Mouse (Mus musculus) cortical plate, adult 2 months (tissue): ENCODE data around the gene Ankrd34a. TPM values are rescaled to one million over a fixed set of nuclear protein-coding genes. Genes with fewer than 3 reads are reported as not detected.
A peak's percentile ranks its signal among the peaks of the same experiment; 100 is the strongest.

Experiments
- H3K27ac ChIP-seq: fragments of 200-500 bp; 2 replicates; pipeline ENCODE4 v1.5.1; 2012; ENCODE audit warnings: low read length, control low read depth, inconsistent platforms; ENCODE audit not compliant: insufficient read depth
- H3K4me1 ChIP-seq: fragments of 200-500 bp; 2 replicates; pipeline ENCODE4 v1.6.1; 2011; ENCODE audit warnings: low read length; ENCODE audit not compliant: control insufficient read depth, insufficient read depth
- H3K4me3 ChIP-seq: fragments of 200-500 bp; 2 replicates; pipeline ENCODE4 v1.5.1; 2011; ENCODE audit warnings: mild to moderate bottlenecking, low read length, control low read depth; ENCODE audit not compliant: insufficient read depth
- CTCF ChIP-seq: fragments of 200-500 bp; IDR thresholded peaks from 2 replicates; pipeline ENCODE4 v1.5.1; 2011; ENCODE audit warnings: mild to moderate bottlenecking, control low read depth, low read length; ENCODE audit not compliant: insufficient read depth; ENCODE audit errors: extremely low read depth
- POLR2A ChIP-seq: fragments of 200-500 bp; IDR thresholded peaks from 2 replicates; pipeline ENCODE4 v1.6.1; 2011; ENCODE audit warnings: mild to moderate bottlenecking, low read length, control low read depth; ENCODE audit not compliant: insufficient read depth; ENCODE audit errors: extremely low read depth
- polyA plus RNA-seq: library from polyadenylated mRNA; depleted of rRNA; stranded (reverse); fragments of >200 nt; gene quantifications from 2 replicates; pipeline ENCODE4 v1.2.3, GENCODE M21; 2012

The Ankrd34a gene
- polyA plus RNA-seq, 1 experiment, result 61.9 TPM

DNA sequence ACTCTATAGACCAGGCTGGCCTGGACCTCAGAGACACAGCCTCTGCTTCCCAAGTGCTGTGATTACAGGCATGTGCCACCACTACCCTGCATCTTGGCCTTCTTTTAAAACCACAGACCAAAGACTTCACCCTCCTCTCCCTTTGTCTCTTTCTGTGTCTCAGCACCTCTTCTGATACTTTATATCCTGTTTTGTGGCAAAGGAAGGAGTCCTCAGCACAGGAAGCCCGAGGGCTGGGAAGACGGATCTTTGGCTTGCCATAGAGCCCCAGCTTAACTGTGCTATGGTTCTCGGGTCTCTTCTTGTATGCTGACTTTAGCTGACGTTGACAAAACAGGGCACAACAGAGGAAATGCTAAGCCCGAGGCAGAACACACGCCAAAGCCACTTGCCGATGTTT, 25.8 kb upstream of the Ankrd34a start:
- Histone ChIP-seq H3K4me1 (no peaks in the 10 kb centered on the region), H3K4me3 (no peak overlapping the region), H3K27ac (no peak overlapping the region)
- TF ChIP-seq POLR2A, result no peak
- no peak for TF ChIP-seq CTCF

DNA sequence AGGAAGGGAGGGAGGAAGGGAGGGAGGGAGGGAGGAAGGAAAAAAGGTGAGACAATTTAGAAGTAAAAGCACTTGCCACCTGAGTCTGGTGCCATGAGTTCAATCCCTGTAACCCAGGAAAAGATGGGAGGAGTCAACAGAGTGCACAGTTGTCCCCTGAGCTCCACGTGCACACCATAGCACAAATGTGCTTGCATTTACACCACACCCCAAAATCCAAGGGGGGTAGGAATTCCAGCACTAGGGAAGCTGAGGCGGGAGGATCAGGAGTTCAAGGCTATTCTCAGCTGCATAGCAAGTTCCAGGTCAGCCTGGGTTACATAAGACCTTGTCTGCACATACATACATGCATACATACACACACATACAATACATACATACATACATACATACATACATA, 25.1 kb upstream of the Ankrd34a start:
- Histone ChIP-seq H3K27ac (no peak overlapping the region), H3K4me1 (no peaks in the 10 kb centered on the region), H3K4me3 (no peak overlapping the region)
- no peak for TF ChIP-seq POLR2A
- TF ChIP-seq CTCF, result no peak

DNA sequence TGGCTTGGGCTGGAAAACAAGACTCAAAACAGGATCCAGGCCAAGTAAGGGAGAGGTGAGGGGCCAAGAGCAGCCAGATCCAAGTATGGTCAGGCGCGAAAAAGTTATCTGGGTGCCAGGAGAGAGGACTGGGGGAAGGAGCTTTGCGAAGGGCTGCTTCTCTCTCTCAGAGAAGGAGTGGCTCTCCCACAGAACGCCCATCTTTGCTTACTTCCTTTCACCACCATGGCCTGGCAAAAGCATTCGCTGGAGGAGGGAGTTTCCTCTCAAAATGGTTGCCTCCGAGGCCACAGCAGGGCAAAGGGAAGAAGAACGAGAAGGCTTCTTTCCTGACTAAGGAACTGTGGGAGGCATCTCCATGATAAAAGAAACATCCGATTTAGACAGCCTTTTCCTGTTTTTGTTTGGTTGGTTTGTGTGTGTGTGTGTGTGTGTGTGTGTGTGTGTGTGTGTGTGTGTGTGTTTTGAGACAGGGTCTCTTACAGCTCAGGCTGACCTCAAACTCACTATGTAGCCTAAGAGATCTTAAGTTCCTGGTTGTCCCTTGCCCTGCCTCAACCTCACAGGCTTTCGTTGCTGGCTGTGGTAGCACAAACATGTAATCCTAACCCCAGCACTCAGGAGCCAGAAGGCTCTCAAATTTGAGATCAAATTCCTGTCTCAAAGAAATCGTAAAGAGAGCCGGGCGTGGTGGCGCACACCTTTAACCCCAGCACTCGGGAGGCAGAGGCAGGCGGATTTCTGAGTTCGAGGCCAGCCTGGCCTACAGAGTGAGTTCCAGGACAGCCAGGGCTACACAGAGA, 24.3 kb upstream of the Ankrd34a start:
- no peak overlapping the region for H3K27ac ChIP-seq
- no peak for TF ChIP-seq POLR2A
- TF ChIP-seq CTCF, result no peak
- no peak overlapping the region for H3K4me3 ChIP-seq
- H3K4me1 ChIP-seq, result peaks cover under 1% of the 10 kb centered on the region

DNA sequence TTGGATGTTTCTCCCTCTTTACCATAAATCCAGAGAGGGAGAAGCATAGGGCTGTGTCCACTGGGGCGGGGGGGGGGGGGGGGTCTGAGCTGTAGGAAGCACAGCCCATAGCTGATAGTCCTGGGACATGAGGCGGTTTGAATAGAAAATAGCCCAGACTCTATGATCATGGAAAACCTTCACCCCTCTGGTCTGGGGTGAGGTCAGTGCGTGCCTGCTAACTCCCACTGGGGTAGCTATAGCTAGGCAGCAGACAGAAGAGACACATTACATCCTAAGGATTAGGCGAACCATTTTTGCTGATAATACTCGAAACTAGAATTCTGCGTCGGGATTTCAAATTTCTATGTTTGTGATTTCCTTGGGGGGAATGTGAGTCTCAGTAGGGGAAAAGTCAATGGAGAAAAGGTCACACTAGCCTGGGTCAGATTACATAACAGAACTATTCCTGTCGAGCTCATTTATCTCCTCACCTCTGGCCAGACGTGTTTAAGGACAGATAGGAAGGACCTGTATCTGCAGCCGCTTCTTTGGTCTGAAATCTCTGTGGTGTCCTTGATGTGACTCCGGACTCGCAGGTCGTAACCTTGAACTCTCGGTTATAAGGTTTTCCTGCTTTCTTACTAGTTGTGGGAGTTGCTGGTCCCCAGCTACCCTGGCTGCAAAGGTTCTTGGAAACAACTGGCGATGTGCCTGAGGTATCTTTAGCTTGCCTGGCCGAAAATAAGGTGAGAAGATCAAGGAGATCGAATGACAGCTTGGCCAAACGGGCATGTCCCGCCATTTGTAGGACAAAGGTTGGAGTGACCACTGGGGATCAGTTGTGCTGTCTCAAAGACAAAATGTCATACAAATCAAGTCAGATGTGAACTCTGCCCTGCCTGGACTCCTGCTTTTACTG, 22.6 kb upstream of the Ankrd34a start:
- Histone ChIP-seq H3K4me1 (peaks cover 5% of the 10 kb centered on the region), H3K27ac (no peak overlapping the region), H3K4me3 (no peak overlapping the region)
- TF ChIP-seq POLR2A, result no peak
- TF ChIP-seq CTCF, result no peak

DNA sequence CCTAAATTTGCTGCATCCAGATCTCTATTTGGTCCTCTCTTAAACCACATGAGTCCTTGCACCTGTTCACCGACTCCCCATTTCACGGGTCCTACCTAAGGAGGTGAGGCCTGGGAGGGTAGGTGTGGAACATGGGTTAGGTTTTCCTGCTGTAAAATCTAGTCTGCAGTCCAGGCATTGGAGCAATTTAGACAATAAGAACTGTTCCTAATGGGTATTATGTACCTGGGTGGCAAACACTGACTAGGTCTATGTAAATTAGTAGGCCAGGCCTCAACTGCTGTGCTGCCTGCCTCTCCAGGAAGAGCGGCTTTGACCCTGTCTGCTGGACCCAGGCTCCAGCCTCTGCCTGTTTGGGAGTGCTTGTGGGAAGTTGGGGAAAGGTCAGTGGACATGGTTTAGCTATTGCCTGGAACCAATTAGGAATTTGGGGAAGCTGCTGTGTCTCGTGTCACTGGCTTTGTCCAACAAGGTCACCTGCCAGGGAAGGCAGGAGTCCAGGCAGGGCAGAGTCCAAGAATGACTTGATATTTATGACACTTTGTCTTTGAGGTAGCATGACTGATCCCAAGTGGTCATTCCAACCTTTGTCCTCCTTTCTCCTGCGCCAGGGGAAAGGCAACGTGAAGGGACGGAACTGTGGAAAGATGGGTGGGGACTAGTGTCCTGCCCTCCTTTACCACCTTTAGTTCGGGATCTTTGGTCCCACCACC, 21.0 kb upstream of the Ankrd34a start:
- Histone ChIP-seq H3K27ac (no peak overlapping the region), H3K4me1 (peaks cover 6% of the 10 kb centered on the region), H3K4me3 (no peak overlapping the region)
- TF ChIP-seq CTCF, result no peak
- no peak for TF ChIP-seq POLR2A

DNA sequence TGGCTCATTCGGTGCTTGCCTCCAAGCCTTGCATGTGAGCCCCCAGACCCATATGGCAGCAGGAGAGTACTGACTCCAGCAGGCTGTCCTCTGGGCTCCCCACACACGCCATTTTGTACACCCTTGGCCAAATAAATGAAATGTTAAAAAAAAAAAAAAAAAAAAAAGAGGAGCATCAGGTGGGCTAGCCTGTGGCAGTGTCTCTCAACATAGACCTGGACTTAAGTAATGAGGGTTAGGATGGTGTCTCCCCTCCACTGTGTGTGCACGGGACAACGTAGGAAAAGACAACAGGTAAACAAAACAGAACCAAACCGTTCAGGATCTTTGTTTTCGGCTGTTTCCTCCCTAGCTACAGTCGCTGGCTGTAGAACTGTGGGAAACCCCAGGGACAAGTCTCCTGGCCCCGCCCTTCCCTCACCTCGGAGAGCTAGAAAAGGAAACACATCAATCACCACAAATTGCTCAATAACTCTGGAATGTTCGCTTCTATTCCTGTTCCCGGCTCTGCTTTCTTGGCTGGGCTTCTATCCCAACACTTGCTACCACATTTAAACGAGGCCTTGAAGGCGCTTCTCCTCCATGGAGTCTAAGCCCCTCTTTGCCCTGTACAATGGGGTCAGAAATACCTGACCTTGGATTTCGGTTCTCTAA, 20.3 kb upstream of the Ankrd34a start:
- Histone ChIP-seq H3K4me1 (peaks cover 6% of the 10 kb centered on the region), H3K27ac (peak overlapping the region; percentile 44), H3K4me3 (no peak overlapping the region)
- TF ChIP-seq CTCF (no peak), POLR2A (no peak)

DNA sequence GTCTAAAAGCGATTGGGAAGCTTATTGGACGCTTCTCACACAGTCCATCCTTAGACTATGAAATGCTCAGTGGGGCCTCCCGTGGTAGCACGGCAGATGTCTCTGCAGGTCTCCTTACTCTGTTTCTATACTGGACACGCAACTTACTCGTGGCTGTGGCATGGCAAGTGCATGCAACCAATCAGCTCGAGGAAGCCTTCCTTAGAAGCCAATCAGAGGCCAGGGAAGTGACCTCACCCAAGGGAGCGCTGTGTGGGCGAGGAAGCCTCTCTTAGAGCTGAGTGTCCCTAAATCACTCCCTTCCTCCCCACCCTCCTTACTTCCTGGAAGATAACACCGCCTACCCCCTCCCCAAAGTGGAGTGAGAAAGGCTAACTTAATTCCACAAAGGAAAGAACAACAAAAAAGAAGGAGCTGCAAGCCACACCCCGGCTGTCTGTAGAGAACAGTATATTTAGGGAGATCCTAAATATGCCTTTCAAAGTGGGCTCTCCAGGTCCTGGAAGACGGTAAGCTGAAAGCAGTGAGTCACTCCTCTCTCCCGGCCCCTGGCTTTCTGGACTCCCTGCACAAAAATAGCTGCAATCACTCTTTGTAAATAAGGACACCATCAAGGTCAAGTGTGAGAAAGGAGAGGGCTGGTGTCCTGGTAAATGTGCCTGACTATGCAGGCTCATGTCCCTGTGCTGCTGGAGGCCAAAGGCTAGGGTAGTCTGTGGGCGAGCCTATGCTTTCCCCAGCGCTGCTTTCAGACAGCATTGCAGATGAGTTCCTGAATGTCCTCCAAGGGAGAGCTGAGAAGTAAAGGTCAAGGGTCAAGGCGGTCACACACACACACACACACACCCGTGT, 19.5 kb upstream of the Ankrd34a start, which contains the start of gene Gm16253:
Gm16253 (plus strand) TSS at position 295 of the 852 bp plus-strand sequence.
- Histone ChIP-seq H3K27ac (peak within 1 kb of the TSS; percentile 90), H3K4me3 (no peak within 1 kb of the TSS), H3K4me1 (peaks cover 6% of the 10 kb centered on the region)
- TF ChIP-seq POLR2A, result peak; percentile 58
- TF ChIP-seq CTCF, result no peak

DNA sequence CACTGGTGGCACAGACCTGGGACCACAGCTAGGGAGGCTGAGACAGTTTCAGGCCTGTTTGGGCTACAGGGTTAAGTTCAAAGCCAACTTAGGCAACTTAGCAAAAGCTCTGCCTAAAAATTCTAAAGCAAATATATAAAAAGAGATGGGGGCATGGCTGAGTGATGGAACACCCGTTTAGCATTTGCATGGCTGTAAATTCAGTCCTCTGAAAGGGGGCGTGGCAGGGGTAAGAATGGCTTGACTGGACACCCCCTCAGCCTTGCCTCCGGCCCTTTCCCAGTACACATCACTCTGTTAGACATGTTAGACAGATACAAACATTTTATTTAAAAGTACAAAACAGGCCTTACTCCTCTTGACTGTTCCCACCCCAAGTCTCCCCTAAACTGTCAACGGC, 18.9 kb upstream of the Ankrd34a start:
- TF ChIP-seq POLR2A (no peak), CTCF (no peak)
- H3K4me1 ChIP-seq, result peaks cover 6% of the 10 kb centered on the region
- H3K27ac ChIP-seq, result peak overlapping the region; percentile 90
- no peak overlapping the region for H3K4me3 ChIP-seq
